In the genomic region with DNA sequence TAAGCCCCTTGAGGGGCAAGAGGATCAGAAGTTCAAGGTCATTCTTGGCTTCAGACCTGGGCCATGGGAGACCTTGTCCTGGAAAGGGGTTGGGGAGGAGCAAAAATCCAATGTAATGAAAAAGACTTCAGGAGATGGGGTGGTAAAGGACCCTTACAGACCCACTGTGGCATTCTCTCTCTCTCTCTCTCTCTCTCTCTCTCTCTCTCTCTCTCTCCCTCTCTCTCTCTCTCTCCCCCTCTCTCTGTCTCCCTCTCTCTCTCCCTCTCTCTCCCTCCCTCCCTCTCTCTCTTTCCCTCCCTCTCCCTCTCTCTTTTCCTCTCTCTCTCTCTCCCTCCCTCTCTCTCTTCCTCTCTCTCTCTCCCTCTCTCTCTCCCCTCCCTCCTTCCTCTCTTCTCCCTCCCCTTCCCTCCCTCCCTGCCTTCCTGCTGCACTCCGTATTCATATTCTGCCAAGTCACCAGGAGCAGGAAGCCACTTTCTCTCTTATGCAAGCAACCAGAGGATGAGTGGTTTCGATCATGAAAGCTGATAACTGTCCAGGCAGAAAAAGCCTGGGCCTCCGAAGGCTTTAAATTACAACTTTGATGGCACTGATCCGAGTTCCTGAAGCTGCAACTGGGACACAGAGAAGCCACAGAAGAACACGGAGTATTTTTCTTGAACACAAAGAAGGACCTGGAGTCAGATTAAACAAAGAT, we compare ENCODE assay signal across 10 mouse cellular contexts.
DNase-seq lines count a peak whose midpoint lies in the region; ATAC-seq and TF ChIP-seq lines count a peak whose summit lies in the region.
"Had no signal": no experiment of that assay in that cellular context is flagged by ENCODE, and none has a peak within 500 bp of the region (broad histone marks: within the 10 kb centered on the region; RNA-seq: fewer than 3 reads in every experiment).

No protein-coding gene starts in this region.

- no peaks in the 10 kb centered on the region for H3K27me3 ChIP-seq in intestine, embryonic 14.5 days (replicated peaks; ENCODE audit: control insufficient read depth, insufficient read depth, low read length)
- no peaks in the 10 kb centered on the region for H3K27me3 ChIP-seq in intestine, postnatal 0 days (replicated peaks; ENCODE audit: control insufficient read depth, insufficient read depth, low read length)
- H3K27me3 ChIP-seq in G1E (ENCODE audit: insufficient read depth, low read length) = no peaks in the 10 kb centered on the region
- H3K27me3 ChIP-seq: neural tube, embryonic 15.5 days had no signal

- WGBS in intestine, embryonic 14.5 days = 7% methylated on average over 5 of the region's 5 CpGs
- WGBS in intestine, postnatal 0 days = 5% methylated on average over 5 of the region's 5 CpGs

- intact Hi-C loops in left cerebral cortex, postnatal 25 days (cut with DNase I) = no loop called here

- no peak overlapping the region for H3K4me3 ChIP-seq in intestine, embryonic 14.5 days (ENCODE audit: low read depth, low read length)
- H3K4me3 ChIP-seq in intestine, postnatal 0 days (ENCODE audit: low read depth, low read length) = no peak overlapping the region
- H3K4me3 ChIP-seq in G1E (ENCODE audit: low read depth, low read length) = no peak overlapping the region; the same call in 1 of the 2 replicates
- H3K4me3 ChIP-seq: forebrain, embryonic 10.5 days; neural tube, embryonic 15.5 days had no signal

- no peak for DNase-seq in intestine, embryonic 14.5 days (ENCODE audit: low spot score)
- peak; percentile 13 for DNase-seq in G1E (ENCODE audit: low spot score)
- DNase-seq in brain, adult 2 months (ENCODE audit: low read depth, low spot score) = peak; percentile 33
- peak; percentile 51 for DNase-seq in lung, postnatal 25 days (ENCODE audit: low spot score)
- DNase-seq in layer of hippocampus, postnatal 36 days = no peak
- DNase-seq in left cerebral cortex, postnatal 25 days (ENCODE audit: low spot score in 2 of 2) = no peak
- DNase-seq: kidney, adult 18-20 months had no signal

- peaks cover 3% of the 10 kb centered on the region; the same call in 1 of the 2 replicates for H3K4me1 ChIP-seq in intestine, embryonic 14.5 days (replicated peaks; ENCODE audit: control insufficient read depth, insufficient read depth, low read length)
- no peaks in the 10 kb centered on the region for H3K4me1 ChIP-seq in intestine, postnatal 0 days (replicated peaks; ENCODE audit: control insufficient read depth, insufficient read depth, low read length)
- peaks cover 37% of the 10 kb centered on the region for H3K4me1 ChIP-seq in G1E (ENCODE audit: insufficient read depth, low read depth, low read length)
- H3K4me1 ChIP-seq: forebrain, embryonic 10.5 days; neural tube, embryonic 15.5 days had no signal

- H3K9ac ChIP-seq in intestine, embryonic 14.5 days (ENCODE audit: low read length) = no peak overlapping the region
- H3K9ac ChIP-seq in intestine, postnatal 0 days (ENCODE audit: low read depth, low read length) = no peak overlapping the region
- H3K9ac ChIP-seq: neural tube, embryonic 15.5 days had no signal

- TF ChIP-seq CTCF in intestine, postnatal 0 days (IDR thresholded peaks at IDR 0.05; ENCODE audit: low read depth) = no peak
- TF ChIP-seq CTCF in G1E (IDR thresholded peaks at IDR 0.05; ENCODE audit: low read depth, low read length) = no peak

- ATAC-seq in intestine, embryonic 14.5 days (replicated peaks; ENCODE audit: low FRiP score, low TSS enrichment, low read depth) = no peak
- no peak for ATAC-seq in intestine, postnatal 0 days
- peak; percentile 90 for ATAC-seq in G1E (ENCODE audit: extremely low read depth, insufficient number of reproducible peaks, low FRiP score, poor library complexity, severe bottlenecking)

- H3K27ac ChIP-seq in intestine, embryonic 14.5 days (ENCODE audit: low read depth) = peak overlapping the region; percentile 24; the same call in 1 of the 2 replicates
- H3K27ac ChIP-seq in intestine, postnatal 0 days (ENCODE audit: low read depth, low read length) = no peak overlapping the region
- H3K27ac ChIP-seq: forebrain, embryonic 10.5 days; neural tube, embryonic 15.5 days had no signal

- no peaks in the 10 kb centered on the region for H3K9me3 ChIP-seq in intestine, embryonic 14.5 days (ENCODE audit: control insufficient read depth, low read length)
- no peaks in the 10 kb centered on the region for H3K9me3 ChIP-seq in intestine, postnatal 0 days (ENCODE audit: control insufficient read depth)
- no peaks in the 10 kb centered on the region for H3K9me3 ChIP-seq in G1E (replicated peaks)
- H3K9me3 ChIP-seq: forebrain, embryonic 10.5 days; neural tube, embryonic 15.5 days had no signal

- no peaks in the 10 kb centered on the region for H3K36me3 ChIP-seq in intestine, embryonic 14.5 days (ENCODE audit: control insufficient read depth, insufficient read depth, low read length)
- no peaks in the 10 kb centered on the region for H3K36me3 ChIP-seq in intestine, postnatal 0 days (ENCODE audit: control insufficient read depth, insufficient read depth)
- H3K36me3 ChIP-seq in G1E (replicated peaks) = no peaks in the 10 kb centered on the region
- H3K36me3 ChIP-seq: forebrain, embryonic 10.5 days; neural tube, embryonic 15.5 days had no signal

- H3K4me2 ChIP-seq in intestine, embryonic 14.5 days (ENCODE audit: low read length) = no peak overlapping the region
- no peak overlapping the region for H3K4me2 ChIP-seq in intestine, postnatal 0 days (replicated peaks; ENCODE audit: low read depth)
- H3K4me2 ChIP-seq: neural tube, embryonic 15.5 days had no signal

Comparison
In these comparisons a context has a peak if more than half of its experiments do, and no peak if none do; other contexts are left out.
1. DNase-seq: peak in G1E (single experiment), brain, adult 2 months (single experiment) and lung, postnatal 25 days (single experiment); none in intestine, embryonic 14.5 days (single experiment), layer of hippocampus, postnatal 36 days (0 of 2) and left cerebral cortex, postnatal 25 days (0 of 2).